Mouse (Mus musculus) heart, adult 2 months (tissue): ENCODE measurements around the gene Rbm26. TPM values are rescaled to one million over a fixed set of nuclear protein-coding genes. Genes with fewer than 3 reads are reported as not detected.

Experiments
- DNase-seq, 2 experiments: peaks; one replicate each; pipeline ENCODE4 v3.0.0; 2021
- H3K27ac ChIP-seq: fragments of 200-600 bp; 2 replicates; pipeline ENCODE4 v1.8.1; 2022
- H3K27me3 ChIP-seq: fragments of 200-500 bp; 2 replicates; pipeline ENCODE4 v1.6.1; 2012; ENCODE audit warnings: mild to moderate bottlenecking, low read length, inconsistent platforms, mixed read lengths; ENCODE audit not compliant: control insufficient read depth, insufficient read depth
- H3K36me3 ChIP-seq: fragments of 200-500 bp; 2 replicates; pipeline ENCODE4 v1.6.1; 2012; ENCODE audit warnings: low read length, inconsistent platforms; ENCODE audit not compliant: control insufficient read depth, insufficient read depth
- H3K4me1 ChIP-seq: fragments of 200-500 bp; 2 replicates; pipeline ENCODE4 v1.6.1; 2011; ENCODE audit warnings: low read length; ENCODE audit not compliant: control insufficient read depth, insufficient read depth
- H3K4me3 ChIP-seq: fragments of 200-600 bp; 2 replicates; pipeline ENCODE4 v1.8.1; 2022
- H3K79me2 ChIP-seq: fragments of 200-500 bp; replicated peaks from 2 replicates; pipeline ENCODE4 v1.6.1; 2012; ENCODE audit warnings: mild to moderate bottlenecking, inconsistent platforms, low read length, moderate library complexity, mixed read lengths; ENCODE audit not compliant: control insufficient read depth, insufficient read depth
- H3K9ac ChIP-seq: fragments of 200-500 bp; 2 replicates; pipeline ENCODE4 v1.6.1; 2012; ENCODE audit warnings: low read depth, mild to moderate bottlenecking, control low read depth, inconsistent platforms, low read length, mixed read lengths
- CTCF ChIP-seq: fragments of 200-600 bp; IDR thresholded peaks from 2 replicates; pipeline ENCODE4 v1.8.1; 2022; ENCODE audit warnings: antibody characterized with exemption, mild to moderate bottlenecking, moderate library complexity
- EP300 ChIP-seq: fragments of 200-500 bp; IDR thresholded peaks from 2 replicates; pipeline ENCODE4 v1.6.1; 2011; ENCODE audit warnings: low read depth, low read length, control low read depth; ENCODE audit not compliant: insufficient read depth
- POLR2A ChIP-seq: fragments of 200-500 bp; IDR thresholded peaks from 2 replicates; pipeline ENCODE4 v1.6.1; 2011; ENCODE audit warnings: mild to moderate bottlenecking, low read depth, low read length, control low read depth; ENCODE audit not compliant: insufficient read depth
- WGBS: fragments of 180-500 bp; shearing (Covaris S2); methylation state at CpG from one replicate; pipeline ENCODE4 v1.1.7; 2018; 5-methylcytosine and 5-hydroxymethylcytosine counted together
- intact Hi-C: fragments of 180-260 bp; cut with DNase I; formaldehyde crosslinking; loops from one replicate; pipeline ENCODE4 v1.15.1; 2025
- polyA plus RNA-seq: library from polyadenylated mRNA; depleted of rRNA; stranded (reverse); fragments of >200 nt; gene quantifications from 2 replicates; pipeline ENCODE4 v1.2.3, GENCODE M21; 2012
- total RNA-seq, 2 experiments: library from RNA; stranded (reverse); gene quantifications; 2 replicates each; pipeline ENCODE4 v1.2.3; 2021

The Rbm26 gene
- total and polyA plus RNA-seq, 3 experiments: 6.9 to 19.0 (median 18.6) TPM

GRCm38 (mm10) chr14:105084757-105085330, 92.3 kb downstream of the Rbm26 start:
- TF ChIP-seq CTCF (no peak), POLR2A (no peak), EP300 (no peak)
- WGBS: 58% methylated on average over 8 of the region's 8 CpGs
- intact Hi-C loops: no loop called here
- H3K9ac ChIP-seq: no peak overlapping the region
- DNase-seq: no peak
- H3K4me1 ChIP-seq: no peaks in the 10 kb centered on the region
- H3K27me3 ChIP-seq: 0 out of 2 replicates have a peak, but pooled peaks cover 1% of the 10 kb centered on the region
- H3K36me3 ChIP-seq: no peaks in the 10 kb centered on the region
- H3K4me3 ChIP-seq: no peak overlapping the region
- no peaks in the 10 kb centered on the region for H3K79me2 ChIP-seq
- H3K27ac ChIP-seq: no peak overlapping the region

GRCm38 (mm10) chr14:105084106-105084505, 93.0 kb downstream of the Rbm26 start:
- Histone ChIP-seq H3K27me3 (0 out of 2 replicates have a peak, but pooled peaks cover 1% of the 10 kb centered on the region), H3K36me3 (no peaks in the 10 kb centered on the region), H3K27ac (no peak overlapping the region), H3K4me1 (no peaks in the 10 kb centered on the region), H3K79me2 (no peaks in the 10 kb centered on the region), H3K4me3 (no peak overlapping the region), H3K9ac (no peak overlapping the region)
- no peak for DNase-seq
- WGBS: 85% methylated on average over 11 of the region's 11 CpGs
- TF ChIP-seq CTCF: no peak
- TF ChIP-seq POLR2A: no peak
- TF ChIP-seq EP300: no peak
- intact Hi-C loops: no loop called here

GRCm38 (mm10) chr14:105074776-105075175, 102.4 kb downstream of the Rbm26 start:
- intact Hi-C loops: no loop called here
- no peaks in the 10 kb centered on the region for H3K36me3 ChIP-seq
- whole genome bisulfite sequencing: 91% methylated on average over 2 of the region's 2 CpGs
- H3K9ac ChIP-seq: no peak overlapping the region
- H3K79me2 ChIP-seq: no peaks in the 10 kb centered on the region
- TF ChIP-seq EP300 (no peak), CTCF (no peak), POLR2A (no peak)
- H3K4me1 ChIP-seq: no peaks in the 10 kb centered on the region
- H3K27ac ChIP-seq: no peak overlapping the region
- DNase-seq: no peak
- H3K4me3 ChIP-seq: no peak overlapping the region
- no peaks in the 10 kb centered on the region for H3K27me3 ChIP-seq

GRCm38 (mm10) chr14:105074376-105074775, 102.8 kb downstream of the Rbm26 start:
- Histone ChIP-seq H3K9ac (no peak overlapping the region), H3K4me3 (no peak overlapping the region), H3K4me1 (no peaks in the 10 kb centered on the region), H3K79me2 (no peaks in the 10 kb centered on the region), H3K36me3 (no peaks in the 10 kb centered on the region), H3K27ac (no peak overlapping the region), H3K27me3 (no peaks in the 10 kb centered on the region)
- 89% methylated on average over 7 of the region's 7 CpGs for WGBS
- no peak for TF ChIP-seq EP300
- TF ChIP-seq CTCF: no peak
- intact Hi-C loops: no loop called here
- no peak for DNase-seq

GRCm38 (mm10) chr14:105071010-105071509, 106.1 kb downstream of the Rbm26 start:
- intact Hi-C loops: no loop called here
- Histone ChIP-seq H3K27me3 (no peaks in the 10 kb centered on the region), H3K9ac (no peak overlapping the region), H3K4me1 (no peaks in the 10 kb centered on the region), H3K79me2 (no peaks in the 10 kb centered on the region), H3K36me3 (no peaks in the 10 kb centered on the region), H3K4me3 (no peak overlapping the region), H3K27ac (no peak overlapping the region)
- WGBS: 73% methylated on average over 14 of the region's 14 CpGs
- TF ChIP-seq EP300 (no peak), POLR2A (no peak), CTCF (no peak)
- DNase-seq: no peak

GRCm38 (mm10) chr14:105070258-105071009, 106.7 kb downstream of the Rbm26 start:
- Histone ChIP-seq H3K4me1 (no peaks in the 10 kb centered on the region), H3K27ac (no peak overlapping the region), H3K36me3 (no peaks in the 10 kb centered on the region), H3K79me2 (no peaks in the 10 kb centered on the region), H3K27me3 (no peaks in the 10 kb centered on the region), H3K4me3 (no peak overlapping the region), H3K9ac (no peak overlapping the region)
- no peak for TF ChIP-seq POLR2A
- no peak for TF ChIP-seq CTCF
- no peak for TF ChIP-seq EP300
- DNase-seq: no peak
- 85% methylated on average over 11 of the region's 11 CpGs for WGBS
- intact Hi-C loops: no loop called here
